Mouse (Mus musculus): ENCODE measurements at regions not wholly inside any gene's neighbourhood (a gene's known extent, or its start where the extent isn't known, plus 50 kb on each side); places are given as distances from the start of the nearest gene placed in this dataset.
A peak's percentile ranks its signal among the peaks of the same experiment; 100 is the strongest.

- H3K9me3 ChIP-seq (ENCODE audit: low read length) = no peaks in the 10 kb centered on the region
- H3K4me1 ChIP-seq (ENCODE audit: insufficient read depth) = no peaks in the 10 kb centered on the region
- ATAC-seq = no peak
- H3K4me2 ChIP-seq (ENCODE audit: low read depth) = no peak overlapping the region
- 95% methylated on average over 12 of the region's 12 CpGs for WGBS
- H3K27me3 ChIP-seq (ENCODE audit: insufficient read depth, low read length) = no peaks in the 10 kb centered on the region; the same call in 1 of the 2 replicates
- no peak overlapping the region for H3K4me3 ChIP-seq (ENCODE audit: low read depth, low read length)
- no peak overlapping the region for H3K9ac ChIP-seq
- TF ChIP-seq CTCF (IDR thresholded peaks at IDR 0.05; ENCODE audit: low read depth) = no peak
- no peak for DNase-seq
- no peaks in the 10 kb centered on the region for H3K36me3 ChIP-seq (ENCODE audit: insufficient read depth)
- no peak overlapping the region for H3K27ac ChIP-seq (ENCODE audit: low read depth, low read length)
Observed at GRCm38 (mm10) chr8:10840853-10841531, 167.3 kb downstream of the Irs2 start.

- no peaks in the 10 kb centered on the region for H3K4me1 ChIP-seq (ENCODE audit: insufficient read depth)
- no peak overlapping the region for H3K4me3 ChIP-seq (ENCODE audit: low read depth, low read length)
- ATAC-seq (peak; percentile 54; the same call in 1 of the 2 replicates), DNase-seq (no peak)
- no peak for TF ChIP-seq CTCF (IDR thresholded peaks at IDR 0.05; ENCODE audit: low read depth)
- H3K9ac ChIP-seq = no peak overlapping the region
- H3K36me3 ChIP-seq (ENCODE audit: insufficient read depth) = no peaks in the 10 kb centered on the region
- H3K27me3 ChIP-seq (ENCODE audit: insufficient read depth, low read length) = no peaks in the 10 kb centered on the region; the same call in 1 of the 2 replicates
- no peak overlapping the region for H3K27ac ChIP-seq (ENCODE audit: low read depth, low read length)
- no peaks in the 10 kb centered on the region for H3K9me3 ChIP-seq (ENCODE audit: low read length)
- WGBS = 35% methylated on average over 1 of the region's 1 CpGs
- H3K4me2 ChIP-seq (ENCODE audit: low read depth) = no peak overlapping the region
Observed at GRCm38 (mm10) chr8:10840044-10840443, 168.2 kb downstream of the Irs2 start.

GRCm38 (mm10) chr8:10835054-10835453 lies 173.2 kb downstream of the Irs2 start:
- H3K4me3 ChIP-seq (ENCODE audit: low read depth, low read length) = no peak overlapping the region
- DNase-seq = no peak
- no peaks in the 10 kb centered on the region for H3K36me3 ChIP-seq (ENCODE audit: insufficient read depth)
- H3K4me2 ChIP-seq (ENCODE audit: low read depth) = no peak overlapping the region
- no peak for ATAC-seq
- 88% methylated on average over 6 of the region's 6 CpGs for WGBS
- no peaks in the 10 kb centered on the region for H3K9me3 ChIP-seq (ENCODE audit: low read length)
- H3K27me3 ChIP-seq (ENCODE audit: insufficient read depth, low read length) = no peaks in the 10 kb centered on the region; the same call in 1 of the 2 replicates
- no peak for TF ChIP-seq CTCF (IDR thresholded peaks at IDR 0.05; ENCODE audit: low read depth)
- H3K27ac ChIP-seq (ENCODE audit: low read depth, low read length) = no peak overlapping the region
- no peak overlapping the region for H3K9ac ChIP-seq
- H3K4me1 ChIP-seq (ENCODE audit: insufficient read depth) = no peaks in the 10 kb centered on the region

- Histone ChIP-seq H3K9ac (no peak overlapping the region), H3K4me3 (ENCODE audit: low read depth, low read length) (no peak overlapping the region), H3K27me3 (ENCODE audit: insufficient read depth, low read length) (no peaks in the 10 kb centered on the region), H3K4me1 (ENCODE audit: insufficient read depth) (no peaks in the 10 kb centered on the region), H3K4me2 (ENCODE audit: low read depth) (no peak overlapping the region), H3K9me3 (ENCODE audit: low read length) (no peaks in the 10 kb centered on the region), H3K27ac (ENCODE audit: low read depth, low read length) (no peak overlapping the region), H3K36me3 (ENCODE audit: insufficient read depth) (no peaks in the 10 kb centered on the region)
- no peak for TF ChIP-seq CTCF (IDR thresholded peaks at IDR 0.05; ENCODE audit: low read depth)
- ATAC-seq (no peak), DNase-seq (no peak)
- 79% methylated on average over 7 of the region's 7 CpGs for WGBS
Observed at GRCm38 (mm10) chr8:10831864-10832263, 176.4 kb downstream of the Irs2 start.

- no peak for ATAC-seq
- 86% methylated on average over 6 of the region's 6 CpGs for WGBS
- Histone ChIP-seq H3K9me3 (ENCODE audit: low read length) (no peaks in the 10 kb centered on the region), H3K4me1 (ENCODE audit: insufficient read depth) (no peaks in the 10 kb centered on the region), H3K36me3 (ENCODE audit: insufficient read depth) (no peaks in the 10 kb centered on the region), H3K4me3 (ENCODE audit: low read depth, low read length) (no peak overlapping the region), H3K4me2 (ENCODE audit: low read depth) (no peak overlapping the region), H3K9ac (no peak overlapping the region), H3K27ac (ENCODE audit: low read depth, low read length) (no peak overlapping the region), H3K27me3 (ENCODE audit: insufficient read depth, low read length) (no peaks in the 10 kb centered on the region)
- no peak for TF ChIP-seq CTCF (IDR thresholded peaks at IDR 0.05; ENCODE audit: low read depth)
- no peak for DNase-seq
Observed at GRCm38 (mm10) chr8:10831277-10831676, 177.0 kb downstream of the Irs2 start.

- Histone ChIP-seq H3K27me3 (ENCODE audit: insufficient read depth, low read length) (no peaks in the 10 kb centered on the region), H3K36me3 (ENCODE audit: insufficient read depth) (no peaks in the 10 kb centered on the region), H3K4me1 (ENCODE audit: insufficient read depth) (no peaks in the 10 kb centered on the region), H3K9ac (no peak overlapping the region), H3K4me3 (ENCODE audit: low read depth, low read length) (no peak overlapping the region), H3K9me3 (ENCODE audit: low read length) (no peaks in the 10 kb centered on the region), H3K4me2 (ENCODE audit: low read depth) (no peak overlapping the region), H3K27ac (ENCODE audit: low read depth, low read length) (no peak overlapping the region)
- no peak for TF ChIP-seq CTCF (IDR thresholded peaks at IDR 0.05; ENCODE audit: low read depth)
- 91% methylated on average over 10 of the region's 10 CpGs for WGBS
- ATAC-seq (no peak), DNase-seq (no peak)
Observed at GRCm38 (mm10) chr8:10830835-10831234, 177.4 kb downstream of the Irs2 start.

- ATAC-seq = no peak
- Histone ChIP-seq H3K4me3 (ENCODE audit: low read depth, low read length) (no peak overlapping the region), H3K36me3 (ENCODE audit: insufficient read depth) (no peaks in the 10 kb centered on the region), H3K4me1 (ENCODE audit: insufficient read depth) (no peaks in the 10 kb centered on the region), H3K27ac (ENCODE audit: low read depth, low read length) (no peak overlapping the region), H3K27me3 (ENCODE audit: insufficient read depth, low read length) (no peaks in the 10 kb centered on the region), H3K4me2 (ENCODE audit: low read depth) (no peak overlapping the region), H3K9me3 (ENCODE audit: low read length) (no peaks in the 10 kb centered on the region), H3K9ac (no peak overlapping the region)
- no peak for DNase-seq
- 57% methylated on average over 9 of the region's 9 CpGs for WGBS
- no peak for TF ChIP-seq CTCF (IDR thresholded peaks at IDR 0.05; ENCODE audit: low read depth)
Observed at GRCm38 (mm10) chr8:10828580-10828979, 179.7 kb downstream of the Irs2 start.

All from forebrain, postnatal 0 days (tissue).